Mouse (Mus musculus) layer of hippocampus, adult 9-10 months (tissue): Measurements from ENCODE around the gene Rbpj.

Source experiments
- DNase-seq: peaks from one replicate; pipeline ENCODE4 v3.0.0; 2022; ENCODE audit warnings: low spot score

Gene Rbpj

GRCm38 (mm10) chr5:53469098-53469776 is 3.3 kb downstream of the Rbpj start:
- no peak for DNase-seq

- no peak for DNase-seq
These were observed 3.8 kb downstream of the Rbpj start for GRCm38 (mm10) chr5:53469777-53470131.

GRCm38 (mm10) chr5:53470141-53471079 is 4.5 kb downstream of the Rbpj start:
- no peak for DNase-seq

GRCm38 (mm10) chr5:53472485-53472884 is 6.5 kb downstream of the Rbpj start:
- DNase-seq, result no peak

- DNase-seq, result no peak
These were observed 13.2 kb downstream of the Rbpj start for GRCm38 (mm10) chr5:53479161-53479560.

GRCm38 (mm10) chr5:53479891-53480290 is 13.9 kb downstream of the Rbpj start:
- no peak for DNase-seq

- no peak for DNase-seq
These were observed 15.1 kb downstream of the Rbpj start for GRCm38 (mm10) chr5:53481021-53481420.

- DNase-seq, result no peak
These were observed 19.2 kb downstream of the Rbpj start for GRCm38 (mm10) chr5:53485069-53485628.

GRCm38 (mm10) chr5:53485934-53486475 is 20.1 kb downstream of the Rbpj start:
- DNase-seq, result no peak

GRCm38 (mm10) chr5:53486966-53487592 is 21.1 kb downstream of the Rbpj start:
- no peak for DNase-seq

GRCm38 (mm10) chr5:53490697-53491099 is 24.7 kb downstream of the Rbpj start:
- no peak for DNase-seq

GRCm38 (mm10) chr5:53493756-53494155 is 27.8 kb downstream of the Rbpj start:
- DNase-seq, result no peak

- DNase-seq, result no peak
These were observed 28.7 kb downstream of the Rbpj start for GRCm38 (mm10) chr5:53494536-53495159.

- no peak for DNase-seq
These were observed 31.0 kb downstream of the Rbpj start for GRCm38 (mm10) chr5:53496846-53497549.

- DNase-seq, result no peak
These were observed 33.6 kb downstream of the Rbpj start for GRCm38 (mm10) chr5:53499571-53499970.

GRCm38 (mm10) chr5:53500509-53501145 is 34.7 kb downstream of the Rbpj start:
- no peak for DNase-seq

- DNase-seq, result no peak
These were observed 37.3 kb downstream of the Rbpj start for GRCm38 (mm10) chr5:53503261-53503660.

- DNase-seq, result no peak
These were observed 39.8 kb downstream of the Rbpj start for GRCm38 (mm10) chr5:53505751-53506150.

- no peak for DNase-seq
These were observed 41.4 kb downstream of the Rbpj start for GRCm38 (mm10) chr5:53507371-53507770.

- peak; percentile 16 for DNase-seq
These were observed 43.5 kb downstream of the Rbpj start for GRCm38 (mm10) chr5:53509465-53509864.

GRCm38 (mm10) chr5:53509927-53510326 is 44.0 kb downstream of the Rbpj start:
- no peak for DNase-seq
